Mouse (Mus musculus) adrenal gland, adult 8-10 months (tissue): ENCODE data around the gene Apoc2. TPM values are rescaled to one million over a fixed set of nuclear protein-coding genes. Genes with fewer than 3 reads are reported as not detected.
"Not testable (repeated sequence)": the region's sequence is repeated elsewhere in the genome, so short reads cannot be mapped to it uniquely, and the experiment has no call there.

Source experiments
- DNase-seq: peaks from one replicate; pipeline ENCODE4 v3.0.0; 2022
- total RNA-seq, 4 experiments: library from RNA; stranded (reverse); gene quantifications; 2 replicates each; pipeline ENCODE4 v1.2.4; 2022

Gene Apoc2
- total RNA-seq, 4 experiments from 2014 or later, result 1.0 to 2.6 (median 1.4) TPM; not detected in 1

- DNase-seq, result peak; percentile 62
These were observed 21.4 kb upstream of the Apoc2 start, which contains the start of gene Apoe for GRCm38 (mm10) chr7:19698907-19699826. TSS of gene Apoe (minus strand) at chr7:19699188.

DNA sequence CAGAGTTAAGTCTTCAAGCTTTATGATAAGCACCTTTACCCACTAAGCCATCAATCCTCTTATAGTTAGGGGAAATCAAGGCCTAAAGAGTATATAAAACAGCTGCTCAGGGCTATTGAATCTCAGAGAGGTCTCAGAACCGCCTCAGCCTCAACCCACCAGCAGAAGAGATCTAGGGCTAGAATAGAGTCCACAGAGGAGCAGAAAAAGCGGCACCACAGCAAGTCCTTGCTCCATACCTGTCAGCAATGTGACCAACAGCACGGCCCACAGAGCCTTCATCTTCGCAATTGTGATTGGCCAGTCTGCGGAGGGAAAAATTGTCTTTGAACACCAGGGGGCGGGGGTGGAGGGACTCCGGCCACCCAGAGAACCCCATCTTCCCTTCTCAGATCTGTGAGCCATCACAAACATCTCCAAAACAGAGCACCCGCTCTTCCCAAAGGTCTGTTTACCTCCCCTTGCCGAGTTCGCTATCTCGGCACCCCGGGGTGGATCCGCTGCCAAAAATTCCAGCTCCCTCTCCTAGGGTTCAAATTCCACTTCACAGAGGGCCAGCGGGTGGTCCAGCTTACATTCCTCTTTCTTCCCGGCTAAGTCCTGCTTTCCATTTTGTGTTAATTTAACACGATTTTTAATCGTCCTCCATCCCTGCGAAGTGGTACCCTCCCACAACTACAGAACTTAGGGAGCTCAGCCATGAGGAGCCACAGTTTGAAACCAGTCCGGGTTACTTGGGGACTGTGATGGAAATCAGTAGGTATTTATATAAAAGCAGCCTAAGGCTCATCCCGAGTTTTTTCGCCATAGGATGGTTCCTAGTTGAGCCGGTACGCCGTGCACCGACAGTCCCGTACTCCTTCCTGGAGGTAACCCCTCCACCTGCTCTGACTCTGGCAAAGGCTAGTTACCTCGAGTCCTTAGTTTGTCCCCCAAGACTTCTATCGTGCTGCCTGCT is 20.5 kb upstream of the Apoc2 start:
- no peak for DNase-seq

- DNase-seq, result no peak
These were observed 18.7 kb upstream of the Apoc2 start for GRCm38 (mm10) chr7:19696336-19696873.

DNA sequence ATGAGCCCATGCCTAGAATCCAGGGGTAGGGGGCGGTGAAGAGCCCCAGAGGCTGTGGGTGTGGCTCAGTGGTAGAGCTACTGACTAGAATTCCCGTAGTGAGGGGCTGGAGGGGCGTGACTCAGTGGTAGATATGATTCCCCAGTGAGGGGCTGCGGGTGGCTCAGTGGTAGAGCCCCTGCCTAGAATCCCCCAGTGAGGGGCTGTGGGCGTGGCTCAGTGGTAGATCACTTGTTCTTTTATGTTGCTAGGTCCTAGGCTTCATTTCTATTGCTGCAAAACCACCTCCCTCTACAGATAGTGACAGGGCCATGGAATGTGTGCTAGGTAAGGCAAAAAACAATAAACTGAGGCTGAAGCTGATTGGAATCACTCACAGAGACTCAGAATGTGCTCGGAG is 18.1 kb upstream of the Apoc2 start:
- DNase-seq, result no peak

DNA sequence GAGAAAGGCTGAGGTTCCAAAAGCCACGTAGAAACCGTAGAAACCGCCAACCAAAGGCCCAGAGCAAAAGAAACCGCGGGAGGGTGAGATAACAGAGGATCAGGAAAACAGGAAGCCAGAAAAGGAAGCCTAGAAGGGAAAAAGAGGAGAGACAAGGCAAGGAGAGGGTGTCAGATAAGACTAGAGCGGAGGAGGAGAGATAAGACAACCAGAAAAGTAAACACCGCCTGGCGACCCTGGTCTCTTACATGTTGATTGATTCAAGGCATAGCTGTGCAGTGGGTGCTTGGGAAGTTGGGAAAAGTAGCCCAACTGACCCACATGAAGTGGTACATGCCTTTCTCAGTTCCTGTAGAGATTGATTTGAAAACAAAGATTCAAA is 17.5 kb upstream of the Apoc2 start:
- no peak for DNase-seq

- DNase-seq, result no peak
These were observed 16.8 kb upstream of the Apoc2 start for GRCm38 (mm10) chr7:19694336-19695212.

GRCm38 (mm10) chr7:19693421-19693820 is 15.7 kb upstream of the Apoc2 start:
- DNase-seq, result no peak

DNA sequence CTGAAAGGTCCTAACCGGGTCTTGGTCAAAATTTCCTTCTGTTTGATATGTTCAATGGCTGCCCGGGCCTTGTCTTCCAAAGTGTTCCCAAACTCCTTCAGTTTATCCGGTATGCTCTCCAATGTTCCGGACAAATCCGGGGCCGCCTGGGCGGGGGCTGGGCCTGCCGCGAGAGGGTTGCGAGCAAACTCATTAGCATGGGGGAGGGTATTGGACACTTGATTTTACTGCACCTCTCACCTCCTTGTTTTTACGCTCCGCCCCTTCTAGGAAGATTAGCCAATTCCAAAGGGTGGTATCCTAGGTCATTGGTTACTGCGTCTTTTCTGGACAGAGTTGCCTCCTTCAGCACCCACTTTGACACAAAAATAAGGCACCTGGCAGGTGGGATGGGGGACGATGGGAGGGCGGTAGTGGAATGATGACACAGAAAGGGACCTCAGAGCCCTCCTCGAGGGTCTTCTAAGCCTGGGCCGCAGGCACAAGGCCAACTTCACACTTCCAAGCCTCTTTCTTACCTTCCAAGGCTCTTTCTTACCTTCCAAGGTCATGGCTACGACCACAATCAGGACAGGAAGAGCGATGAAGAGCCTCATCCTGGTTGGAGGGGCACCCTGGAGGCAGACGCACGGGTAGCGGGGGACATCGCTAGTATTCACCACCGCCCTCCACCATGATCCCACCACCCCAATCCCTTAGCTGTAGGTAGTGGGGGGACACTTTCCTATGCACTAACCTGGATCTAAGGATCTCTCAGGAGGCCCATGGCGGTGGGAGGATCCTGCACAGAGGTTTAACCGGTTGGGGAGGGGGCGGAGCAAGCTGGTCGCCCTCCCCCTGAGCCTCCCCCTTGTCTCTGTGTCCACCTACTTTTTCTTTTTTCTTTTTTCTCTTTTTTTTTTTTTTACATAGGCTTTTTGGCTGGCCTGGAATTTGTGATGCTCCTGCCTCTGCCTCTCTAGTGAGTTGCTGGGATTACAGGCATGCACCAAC is 14.4 kb upstream of the Apoc2 start, which contains the start of gene Apoc1:
Gene Apoc1 (minus strand): TSS at position 788 of the 993 bp plus-strand sequence.
- no peak for DNase-seq

DNA sequence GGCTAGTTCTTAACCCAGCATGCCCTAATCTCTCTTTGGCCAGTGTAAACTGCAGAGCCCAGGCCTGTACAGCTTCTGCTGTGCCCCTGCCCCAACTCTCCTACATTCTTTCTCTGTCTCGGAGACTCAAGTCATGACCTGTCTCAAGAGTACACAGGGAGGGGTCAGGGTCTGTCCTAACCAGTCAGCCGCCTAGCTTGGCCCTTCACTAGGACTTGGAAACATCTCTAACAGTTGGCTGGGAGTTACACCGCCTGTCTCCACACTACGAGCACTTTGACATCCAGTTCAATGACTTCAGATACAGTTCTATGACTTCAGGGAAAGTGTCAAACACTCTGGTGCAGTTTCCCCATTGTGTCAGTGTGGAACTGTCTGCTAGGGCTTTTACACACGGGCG is 13.7 kb upstream of the Apoc2 start:
- no peak for DNase-seq

GRCm38 (mm10) chr7:19690845-19691244 is 13.1 kb upstream of the Apoc2 start:
- DNase-seq, result no peak

GRCm38 (mm10) chr7:19688611-19689010 is 10.9 kb upstream of the Apoc2 start:
- no peak for DNase-seq

DNA sequence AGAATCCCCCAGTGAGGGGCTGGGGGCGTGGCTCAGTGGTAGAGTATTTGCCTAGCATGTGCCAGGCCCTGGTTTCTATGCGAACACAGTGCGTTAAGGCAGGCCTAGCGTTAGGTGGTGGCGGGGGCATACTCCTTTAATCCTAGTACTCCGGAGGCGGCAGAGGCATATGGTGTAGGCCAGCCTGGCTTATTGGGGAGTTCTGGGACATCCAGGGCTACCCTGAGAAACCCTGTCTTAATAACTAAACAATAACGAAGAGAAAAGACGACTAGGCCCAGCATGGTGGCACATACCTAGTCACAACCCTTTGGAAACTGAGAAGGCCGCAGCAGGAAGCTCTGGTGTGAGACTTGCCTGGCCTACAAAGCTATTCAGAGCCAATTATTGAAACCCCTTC is 10.4 kb upstream of the Apoc2 start:
- no peak for DNase-seq

- DNase-seq, result not testable (repeated sequence)
These were observed 9.3 kb upstream of the Apoc2 start for GRCm38 (mm10) chr7:19686927-19687583.

- DNase-seq, result no peak
These were observed 8.8 kb upstream of the Apoc2 start for GRCm38 (mm10) chr7:19686521-19686920.

GRCm38 (mm10) chr7:19685374-19685773 is 7.6 kb upstream of the Apoc2 start:
- DNase-seq, result no peak

GRCm38 (mm10) chr7:19683771-19684201 is 6.0 kb upstream of the Apoc2 start:
- no peak for DNase-seq

GRCm38 (mm10) chr7:19682979-19683378 is 5.2 kb upstream of the Apoc2 start:
- no peak for DNase-seq

- DNase-seq, result peak; percentile 88
These were observed 3.5 kb upstream of the Apoc2 start, which contains the start of the genes Gm44805 and Apoc4 for GRCm38 (mm10) chr7:19681202-19681694. TSS of gene Gm44805 (minus strand) at chr7:19681423. TSS of gene Apoc4 (minus strand) at chr7:19681479.

GRCm38 (mm10) chr7:19680702-19681101 is 3.0 kb upstream of the Apoc2 start:
- peak; percentile 64 for DNase-seq
